Mouse (Mus musculus): Measurements from ENCODE around the gene Olfr809. TPM values are rescaled to one million over a fixed set of nuclear protein-coding genes. Genes with fewer than 3 reads are reported as not detected.

Olfr809 gene
- polyA plus RNA-seq, 1 experiment from 2014 or later = not detected

Small RNA genes within 50 kb of the gene (microRNA-seq; reads per million reads assigned to microRNA genes)
- not detected for gene Gm24485 (ENCODE audit: borderline number of aligned reads)

Other genes with a start within 250 kb of the Olfr809 start
- not detected in 2 replicates for gene Olfr792, start 235.5 kb upstream of the Olfr809 start, polyA plus RNA-seq (2014; fragmentation: Nextera tagmentation; extraction: Ambion mirVana)
- not detected in 2 replicates for gene Olfr794, start 207.0 kb upstream of the Olfr809 start, polyA plus RNA-seq (2014; fragmentation: Nextera tagmentation; extraction: Ambion mirVana)
- not detected in 2 replicates for gene Olfr796, start 162.1 kb upstream of the Olfr809 start, polyA plus RNA-seq (2014; fragmentation: Nextera tagmentation; extraction: Ambion mirVana)
- gene Olfr798, start 146.7 kb upstream of the Olfr809 start, polyA plus RNA-seq (2014; fragmentation: Nextera tagmentation; extraction: Ambion mirVana) = not detected in 2 replicates
- gene Olfr799, start 137.2 kb upstream of the Olfr809 start, polyA plus RNA-seq (2014; fragmentation: Nextera tagmentation; extraction: Ambion mirVana) = not detected in 2 replicates
- gene Olfr800, start 116.9 kb upstream of the Olfr809 start, polyA plus RNA-seq (2014; fragmentation: Nextera tagmentation; extraction: Ambion mirVana) = not detected in 2 replicates
- gene Olfr801, start 100.8 kb upstream of the Olfr809 start, polyA plus RNA-seq (2014; fragmentation: Nextera tagmentation; extraction: Ambion mirVana) = not detected in 2 replicates
- not detected in 2 replicates for gene Olfr802, start 86.5 kb upstream of the Olfr809 start, polyA plus RNA-seq (2014; fragmentation: Nextera tagmentation; extraction: Ambion mirVana)
- not detected in 2 replicates for gene Olfr803, start 80.4 kb upstream of the Olfr809 start, polyA plus RNA-seq (2014; fragmentation: Nextera tagmentation; extraction: Ambion mirVana)
- gene Olfr804, start 71.4 kb upstream of the Olfr809 start, polyA plus RNA-seq (2014; fragmentation: Nextera tagmentation; extraction: Ambion mirVana) = not detected in 2 replicates
- not detected in 2 replicates for gene Olfr805, start 45.3 kb upstream of the Olfr809 start, polyA plus RNA-seq (2014; fragmentation: Nextera tagmentation; extraction: Ambion mirVana)
- not detected in 2 replicates for gene Olfr806, start 32.7 kb upstream of the Olfr809 start, polyA plus RNA-seq (2014; fragmentation: Nextera tagmentation; extraction: Ambion mirVana)
- not detected in 2 replicates for gene Olfr807, start 16.8 kb upstream of the Olfr809 start, polyA plus RNA-seq (2014; fragmentation: Nextera tagmentation; extraction: Ambion mirVana)
- not detected in 2 replicates for gene Olfr808, start 9.2 kb upstream of the Olfr809 start, polyA plus RNA-seq (2014; fragmentation: Nextera tagmentation; extraction: Ambion mirVana)
- gene Olfr810, start 20.3 kb downstream of the Olfr809 start, polyA plus RNA-seq (2014; fragmentation: Nextera tagmentation; extraction: Ambion mirVana) = not detected in 2 replicates
- not detected in 2 replicates for gene Olfr811, start 29.8 kb downstream of the Olfr809 start, polyA plus RNA-seq (2014; fragmentation: Nextera tagmentation; extraction: Ambion mirVana)
- gene Olfr812, start 71.5 kb downstream of the Olfr809 start, polyA plus RNA-seq (2014; fragmentation: Nextera tagmentation; extraction: Ambion mirVana) = not detected in 2 replicates
- not detected in 2 replicates for gene Olfr813, start 80.7 kb downstream of the Olfr809 start, polyA plus RNA-seq (2014; fragmentation: Nextera tagmentation; extraction: Ambion mirVana)
- not detected in 2 replicates for gene Olfr814, start 105.2 kb downstream of the Olfr809 start, polyA plus RNA-seq (2014; fragmentation: Nextera tagmentation; extraction: Ambion mirVana)
- gene Olfr815, start 131.2 kb downstream of the Olfr809 start, polyA plus RNA-seq (2014; fragmentation: Nextera tagmentation; extraction: Ambion mirVana) = not detected in 2 replicates
- not detected in 2 replicates for gene Olfr816, start 141.0 kb downstream of the Olfr809 start, polyA plus RNA-seq (2014; fragmentation: Nextera tagmentation; extraction: Ambion mirVana)
- not detected in 2 replicates for gene Olfr818, start 174.5 kb downstream of the Olfr809 start, polyA plus RNA-seq (2014; fragmentation: Nextera tagmentation; extraction: Ambion mirVana)
- gene Olfr819, start 192.6 kb downstream of the Olfr809 start, polyA plus RNA-seq (2014; fragmentation: Nextera tagmentation; extraction: Ambion mirVana) = not detected in 2 replicates
- not detected in 2 replicates for gene Olfr247, start 201.5 kb downstream of the Olfr809 start, polyA plus RNA-seq (2014; fragmentation: Nextera tagmentation; extraction: Ambion mirVana)
- gene Gm10310, start 210.4 kb downstream of the Olfr809 start, polyA plus RNA-seq (2014; fragmentation: Nextera tagmentation; extraction: Ambion mirVana) = not detected in 2 replicates
- gene Olfr820, start 238.0 kb downstream of the Olfr809 start, polyA plus RNA-seq (2014; fragmentation: Nextera tagmentation; extraction: Ambion mirVana) = not detected in 2 replicates